Mouse (Mus musculus) heart, adult 18-20 months (tissue): ENCODE results near the gene Nefh. TPM values are rescaled to one million over a fixed set of nuclear protein-coding genes. Genes with fewer than 3 reads are reported as not detected.
A peak's percentile ranks its signal among the peaks of the same experiment; 100 is the strongest.

ENCODE experiments used
- DNase-seq, 2 experiments: peaks; one replicate each; pipeline ENCODE4 v3.0.0; 2021 to 2022; ENCODE audit warnings: mixed read lengths in 1 of 2
- microRNA-seq, 2 experiments: library from miRNA; unstranded; fragments of <30 nt; microRNA quantifications; one replicate each; pipeline ENCODE4 v1.2.0; 2022
- total RNA-seq, 2 experiments: library from RNA; stranded (reverse); gene quantifications; 2 replicates each; pipeline ENCODE4 v1.2.3; 2021

Nefh gene
- total RNA-seq, 2 experiments from 2014 or later = not detected

DNA sequence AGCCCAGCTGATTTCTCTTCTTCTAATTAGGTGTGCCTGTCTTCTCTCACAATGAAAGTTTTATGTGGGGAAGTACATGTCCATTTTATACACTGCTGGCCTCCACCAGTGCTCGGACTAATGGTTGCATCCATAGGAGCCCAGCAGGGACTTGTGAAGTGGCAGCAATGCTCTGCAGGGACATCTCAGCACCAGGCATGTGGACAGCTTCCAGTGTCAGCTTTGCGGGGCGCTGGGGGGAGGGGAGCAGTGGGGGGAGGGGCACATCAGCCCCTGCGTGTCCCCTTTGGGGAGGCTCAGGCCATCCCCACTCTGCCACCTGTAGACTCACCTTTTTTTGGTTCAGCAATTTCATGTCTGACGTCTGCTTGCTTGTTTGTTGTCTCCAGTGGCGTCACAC is 5.5 kb upstream of the Nefh start:
- DNase-seq = no peak

DNA sequence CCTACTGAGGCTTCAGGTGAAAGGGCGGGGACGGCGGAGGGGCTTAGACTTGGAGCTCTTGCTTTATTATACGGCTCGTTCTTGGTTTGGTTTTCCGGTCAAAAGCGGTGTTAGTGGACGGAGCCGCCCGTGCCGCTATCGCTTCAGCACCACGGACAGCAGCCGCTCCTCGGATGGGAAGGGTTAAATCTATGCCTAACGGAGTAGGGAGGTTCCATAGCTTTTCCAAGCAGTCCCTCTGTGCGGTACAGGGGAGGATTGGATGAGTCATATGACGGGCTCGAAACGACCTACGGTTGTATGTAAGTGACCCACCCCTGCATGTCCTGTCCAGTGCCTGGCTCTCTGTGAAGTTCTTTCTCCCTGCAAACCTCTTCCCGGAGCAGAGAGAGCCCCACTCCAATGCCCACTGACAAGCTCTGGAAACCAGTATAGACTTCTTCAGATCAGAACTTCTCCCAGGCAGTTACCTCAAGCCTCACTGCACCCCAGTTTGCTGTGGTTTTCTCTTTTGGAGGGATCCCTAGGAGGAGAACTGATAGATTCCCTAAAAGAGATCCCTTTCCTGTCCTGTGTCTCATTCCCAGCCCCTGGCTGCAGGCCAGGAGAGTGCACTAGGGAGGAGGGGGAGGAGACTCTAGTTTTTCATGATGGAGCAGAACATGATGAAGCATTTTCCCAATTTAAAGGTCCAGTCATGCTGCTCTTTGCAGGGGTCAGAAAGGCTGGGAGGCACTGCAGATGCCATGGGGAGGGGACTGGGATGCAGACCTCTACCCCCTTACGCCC is 1.6 kb upstream of the Nefh start:
- DNase-seq = peak in 1 of 2 experiments; percentile 45

DNA sequence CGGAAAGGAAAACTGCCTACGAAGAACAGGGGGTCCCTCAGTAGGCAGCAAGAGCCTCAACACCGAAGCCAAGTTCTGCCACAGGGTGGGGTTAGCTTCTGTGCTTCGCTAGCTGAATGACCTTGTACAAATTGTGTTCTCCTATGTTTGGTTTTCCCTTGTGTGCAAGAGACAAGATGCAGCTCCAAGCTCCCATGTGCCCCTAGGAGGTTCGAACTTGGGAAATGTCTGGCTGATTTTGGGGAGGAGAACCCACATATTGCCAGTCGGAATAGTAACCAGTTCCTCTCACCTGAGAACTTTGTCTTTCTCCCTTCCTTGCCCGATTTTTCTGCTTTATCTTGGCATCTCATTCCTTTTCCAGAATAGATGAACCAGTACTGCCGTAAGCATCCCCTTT is 928 bp upstream of the Nefh start:
- DNase-seq = no peak

DNA sequence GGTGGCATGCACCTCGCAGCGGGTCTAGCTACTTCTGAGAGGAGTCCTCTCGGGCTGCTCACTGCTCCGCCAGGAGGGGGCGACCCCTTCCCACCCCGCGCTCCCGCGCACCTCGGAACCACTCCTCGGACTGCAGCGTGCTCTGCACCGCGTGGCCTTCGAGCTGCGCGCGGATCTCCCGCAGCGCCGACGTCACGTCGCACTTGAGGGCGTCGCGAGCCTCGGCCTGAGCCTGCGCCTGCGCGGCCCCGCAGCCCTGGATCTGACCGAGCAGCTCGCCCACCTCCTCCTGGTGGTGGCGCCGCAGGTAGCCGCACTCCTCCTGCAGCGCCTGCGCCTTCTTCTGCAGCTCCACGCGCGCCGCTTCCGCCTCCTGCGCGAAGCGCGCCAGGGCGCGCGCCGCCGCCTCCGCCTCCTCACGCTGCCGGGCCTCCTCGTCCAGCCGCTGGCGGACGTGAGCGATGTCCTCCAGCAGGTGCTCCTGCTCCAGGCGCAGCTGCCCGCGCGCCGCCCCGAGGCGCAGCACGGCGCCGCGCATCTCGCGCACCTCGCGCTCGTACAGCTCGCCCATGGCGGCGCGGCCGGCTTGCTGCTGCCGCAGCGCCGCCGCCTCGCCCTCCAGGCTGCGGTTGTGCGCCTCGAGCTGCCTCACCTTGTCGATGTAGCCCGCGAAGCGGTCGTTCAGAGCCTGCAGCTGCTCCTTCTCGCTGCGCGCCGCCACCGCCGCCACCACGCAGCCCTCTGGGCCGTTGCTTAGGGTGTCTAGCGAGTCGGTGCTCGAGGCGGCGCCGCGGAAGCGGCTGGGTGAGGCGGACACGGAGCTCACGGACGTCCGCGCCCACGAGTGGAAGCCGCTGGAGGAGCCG is 684 bp downstream of the Nefh start:
- peak; percentile 22 to 23 for DNase-seq

- DNase-seq = no peak
Observed at GRCm38 (mm10) chr11:4946530-4946929, 1.3 kb downstream of the Nefh start.

GRCm38 (mm10) chr11:4936243-4936642 is 11.6 kb downstream of the Nefh start:
- DNase-seq = no peak

GRCm38 (mm10) chr11:4931009-4931601 is 16.8 kb downstream of the Nefh start:
- peak; percentile 41 to 47 for DNase-seq

DNA sequence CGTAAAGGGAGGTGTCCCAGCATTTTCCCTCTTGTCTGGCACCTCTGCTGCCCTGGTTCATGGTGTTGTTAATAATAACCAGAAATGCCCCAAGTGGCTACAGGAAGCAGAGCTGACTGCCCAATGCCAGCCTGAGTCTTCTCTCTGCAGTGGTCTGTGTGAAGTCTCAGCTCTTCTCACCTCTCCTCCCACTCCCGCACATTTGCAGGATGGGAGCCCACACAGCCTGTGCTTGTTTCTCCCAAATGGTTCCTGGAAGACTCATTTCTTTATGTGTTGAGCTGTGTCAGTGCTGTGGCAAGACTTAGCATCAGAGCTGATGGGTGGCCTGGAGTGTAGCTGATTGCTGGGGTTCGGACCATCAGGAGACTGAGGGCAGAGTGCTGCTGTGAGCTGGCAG is 20.6 kb downstream of the Nefh start:
- DNase-seq = no peak

- DNase-seq = peak; percentile 42 to 52
Observed at GRCm38 (mm10) chr11:4921751-4922150, 26.1 kb downstream of the Nefh start.

GRCm38 (mm10) chr11:4921281-4921680 is 26.6 kb downstream of the Nefh start:
- DNase-seq = no peak

DNA sequence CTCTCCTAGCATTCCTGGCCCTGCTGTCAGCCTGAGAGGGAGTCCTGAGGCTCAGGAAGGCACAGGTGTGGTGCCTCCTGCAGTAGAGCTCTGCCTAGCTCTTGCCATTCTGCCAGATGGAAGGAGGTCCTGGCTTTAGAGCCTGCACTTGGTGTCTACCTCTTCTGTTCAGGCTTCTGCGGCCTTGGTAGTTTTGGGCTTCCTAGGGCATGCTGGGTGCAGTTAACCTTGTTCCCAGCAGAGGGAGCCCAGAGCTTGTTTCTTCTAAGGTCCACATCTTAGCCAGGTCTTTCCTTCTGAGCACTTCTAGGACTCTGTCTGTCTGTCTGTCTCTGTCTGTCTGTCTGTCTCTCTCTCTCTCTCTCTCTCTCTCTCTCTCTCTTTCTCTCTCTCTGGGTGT is 31.8 kb downstream of the Nefh start:
- peak; percentile 37 to 66 for DNase-seq

GRCm38 (mm10) chr11:4906231-4906630 is 41.6 kb downstream of the Nefh start:
- DNase-seq = no peak

DNA sequence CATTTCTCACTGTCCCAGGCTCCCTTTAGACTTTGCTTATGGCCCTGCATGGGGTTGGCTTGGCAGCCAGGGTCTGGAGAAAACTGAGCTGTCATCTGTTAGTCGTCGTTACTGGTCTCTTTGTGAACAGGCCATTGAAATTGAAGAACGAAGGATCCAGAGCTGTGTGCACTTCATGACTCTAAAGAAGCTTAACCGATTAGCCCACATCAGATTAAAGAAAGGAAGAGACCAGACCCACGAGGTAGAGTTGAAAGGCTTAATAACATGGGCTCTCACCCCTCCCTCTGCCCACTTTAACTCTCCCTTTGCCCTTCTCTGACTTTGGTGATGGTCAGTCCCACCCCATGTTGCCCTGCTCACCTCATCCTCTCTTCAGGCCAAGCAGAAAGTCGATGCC is 45.9 kb downstream of the Nefh start:
- DNase-seq = no peak

DNA sequence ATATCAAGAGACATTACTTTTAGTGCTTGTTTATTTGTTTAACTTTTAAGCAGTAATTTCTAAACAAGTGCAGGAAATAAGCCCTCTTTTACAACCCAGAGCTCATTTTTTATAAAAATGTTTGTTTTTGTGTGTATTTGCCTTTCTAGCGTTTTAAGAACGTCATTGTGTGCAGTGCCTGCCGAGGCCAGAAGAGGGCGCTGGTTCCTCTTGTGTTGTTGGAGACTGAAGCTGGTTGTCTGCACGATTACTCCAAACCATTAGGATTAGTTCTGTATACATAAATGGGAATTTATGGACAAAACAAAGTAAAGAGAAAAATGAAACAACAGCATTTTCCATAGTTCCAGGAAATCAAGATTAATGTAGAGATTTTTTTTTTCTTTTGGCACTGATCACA is 47.4 kb downstream of the Nefh start:
- DNase-seq = no peak

DNA sequence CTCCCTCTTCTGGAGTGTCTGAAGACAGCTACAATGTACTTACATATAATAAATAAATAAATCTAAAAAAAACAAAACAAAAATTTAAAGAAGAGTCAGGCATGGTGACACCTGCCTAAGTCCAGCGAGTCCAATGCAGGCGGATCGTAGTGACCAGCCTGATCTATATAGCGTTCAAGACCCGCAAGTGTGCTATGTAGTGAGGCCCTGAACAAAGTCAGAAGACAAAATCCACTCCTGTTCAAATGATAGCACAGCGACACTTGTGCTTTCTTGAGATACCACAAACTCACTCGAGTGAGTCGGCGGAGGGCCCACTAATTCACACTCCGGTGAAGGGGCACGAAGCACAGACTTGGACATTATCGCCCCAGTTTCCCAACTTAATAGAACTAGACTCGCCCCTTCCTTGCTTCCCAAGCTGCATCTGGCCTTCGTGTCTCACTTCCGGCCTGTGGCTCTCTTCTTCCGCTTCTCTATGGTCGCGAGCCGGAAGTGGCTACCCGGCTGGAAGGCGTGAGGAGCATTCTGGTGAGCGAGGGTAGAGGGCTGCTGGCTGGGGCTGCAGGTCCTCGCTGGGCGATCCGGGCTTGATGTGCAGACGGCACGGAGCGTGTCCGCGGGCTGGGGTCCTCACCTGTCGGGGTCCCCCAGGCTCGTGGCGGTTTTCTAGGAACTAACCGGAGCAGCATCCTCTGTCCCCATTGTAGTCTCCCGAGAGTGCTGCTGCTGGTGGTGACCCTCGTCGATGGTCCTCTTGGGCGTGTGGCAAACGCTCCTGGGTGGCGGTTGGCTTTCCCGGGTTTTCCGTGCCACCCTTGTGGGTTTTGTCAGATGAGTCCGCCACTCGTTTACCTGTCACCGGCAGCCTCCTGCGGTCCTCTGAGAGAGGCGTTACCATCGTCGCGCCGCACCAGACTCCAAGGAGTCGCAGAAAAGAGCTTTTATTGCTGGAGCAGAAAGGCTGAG is 52.7 kb downstream of the Nefh start, which contains the start of gene Thoc5:
Gene Thoc5, plus strand, starts transcription at position 473 of the 969 bp plus-strand sequence.
- DNase-seq = peak; percentile 86 to 89

Small RNAs within 50 kb of the gene (microRNA-seq; reads per million reads assigned to microRNA genes)
- 0 to 0.54 reads per million in 2 experiments for gene Mir6918

Other genes with a start within 250 kb of the Nefh start
- gene Uqcr10, start 243.7 kb downstream of the Nefh start, total RNA-seq = 1,000 to 10,000 TPM; 1,576 to 1,640 TPM
- gene Zmat5, start 243.4 kb downstream of the Nefh start, total RNA-seq = 10 to 100 TPM; 24.7 to 25.5 TPM
- not detected for gene Cabp7, start 201.3 kb downstream of the Nefh start, total RNA-seq
- gene Nf2, start 98.5 kb downstream of the Nefh start, total RNA-seq = 10 to 100 TPM; 70.8 to 76.9 TPM
- 1 to 10 TPM in 1 of 2 experiments, under 1 TPM in 1; 0.55 to 2.1 TPM for gene Nipsnap1, start 74.1 kb downstream of the Nefh start, total RNA-seq
- gene Thoc5, start 52.7 kb downstream of the Nefh start, total RNA-seq = 10 to 100 TPM; 17.1 to 17.3 TPM
- gene Ap1b1, start 38.8 kb upstream of the Nefh start, total RNA-seq = 10 to 100 TPM; 49.7 to 58.1 TPM
- gene Rasl10a, start 110.1 kb upstream of the Nefh start, total RNA-seq = 1 to 10 TPM; 3.8 to 5.6 TPM
- gene Gas2l1, start 117.3 kb upstream of the Nefh start, total RNA-seq = 10 to 100 TPM; 16.1 to 17.6 TPM
- 10 to 100 TPM; 25.6 to 28.2 TPM for gene Rhbdd3, start 150.9 kb upstream of the Nefh start, total RNA-seq
- gene Ewsr1, start 151.2 kb upstream of the Nefh start, total RNA-seq = 100 to 1,000 TPM in 1 of 2 experiments, 10 to 100 TPM in 1; 70.0 to 104 TPM
- gene Emid1, start 204.2 kb upstream of the Nefh start, total RNA-seq = 1 to 10 TPM; 1.0 to 2.1 TPM